Mouse (Mus musculus): ENCODE results near the gene Gm21915.

GRCm38 (mm10) chr9:40694284-40694683, 23.9 kb downstream of the Gm21915 start:
- TF ChIP-seq POLR2A (IDR thresholded peaks at IDR 0.05; ENCODE audit: low read depth, low read length) (no peak), CTCF (conservative IDR thresholded peaks at IDR 0.05; ENCODE audit: insufficient read depth, insufficient read length, low read depth, low read length) (no peak)

Measured in kidney, adult 2 months (tissue).